Mouse (Mus musculus) yolk sac, embryonic 10.5 days (tissue): Measurements from ENCODE around the gene Foxj3.
A peak's percentile ranks its signal among the peaks of the same experiment; 100 is the strongest.
"Not testable (repeated sequence)": the region's sequence is repeated elsewhere in the genome, so short reads cannot be mapped to it uniquely, and the experiment has no call there.

Experiments
- DNase-seq: peaks from one replicate; pipeline ENCODE4 v3.0.0-alpha.2; 2017; ENCODE audit warnings: low spot score

Foxj3 gene

GRCm38 (mm10) chr4:119536615-119537014 lies at the start of gene Foxj3:
Gene Foxj3, plus strand, starts transcription at chr4:119537004.
- not testable (repeated sequence) for DNase-seq

GRCm38 (mm10) chr4:119489666-119490065 lies 47.1 kb upstream of the Foxj3 start:
- DNase-seq, result no peak

DNA sequence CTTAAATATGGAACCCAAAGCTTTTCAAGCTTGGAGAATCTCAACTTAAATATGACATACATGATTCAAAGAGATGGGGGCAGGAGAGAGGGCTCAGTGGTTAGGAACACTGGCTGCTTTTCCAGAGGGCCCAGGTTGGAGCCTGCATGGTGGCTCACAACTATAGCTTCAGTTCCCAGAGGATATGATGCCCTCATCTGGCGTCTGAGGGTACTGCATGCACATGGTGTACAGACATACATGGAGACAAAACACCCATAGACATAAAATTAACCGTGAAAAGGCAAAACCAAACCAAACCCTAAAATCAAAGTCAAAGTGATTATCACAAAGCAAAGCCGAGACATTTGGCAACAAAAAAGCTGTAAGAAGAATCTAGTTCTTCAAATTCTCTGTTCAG lies 46.0 kb upstream of the Foxj3 start:
- no peak for DNase-seq

DNA sequence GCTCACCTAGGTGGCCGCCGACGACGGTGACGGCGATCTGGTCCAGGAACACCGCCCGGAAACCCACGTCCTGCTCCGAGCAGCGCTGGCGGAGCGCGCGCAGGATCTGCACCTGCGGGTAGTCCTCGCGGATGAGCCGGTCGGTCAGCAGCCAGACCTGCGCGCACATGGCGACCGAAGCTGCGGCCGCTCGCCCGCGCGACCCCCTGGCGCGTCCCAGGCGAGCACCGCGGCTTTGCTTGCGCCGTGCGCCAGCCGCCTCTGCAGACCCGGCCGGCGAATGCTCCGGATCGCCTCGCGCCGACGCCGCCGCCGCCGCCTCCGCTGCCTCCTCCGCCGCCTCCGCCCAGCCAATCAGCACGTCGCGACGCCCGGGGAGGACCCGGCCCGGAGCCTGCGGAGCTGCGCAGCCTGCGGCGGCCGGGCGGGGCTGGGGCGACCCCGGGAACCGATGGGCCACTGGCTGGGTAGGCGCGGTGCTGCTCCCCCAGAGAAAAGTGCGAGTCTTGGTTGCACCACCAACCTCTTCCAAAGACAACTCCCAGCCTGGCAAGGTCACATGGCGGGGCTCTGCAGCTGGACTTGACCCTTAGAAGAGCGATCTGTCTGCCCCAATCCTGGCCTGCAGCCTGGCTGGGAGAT lies 44.4 kb upstream of the Foxj3 start, which contains the start of gene Rimkla:
Gene Rimkla, minus strand, starts transcription at position 338 of the 642 bp plus-strand sequence.
- DNase-seq, result peak; percentile 68

DNA sequence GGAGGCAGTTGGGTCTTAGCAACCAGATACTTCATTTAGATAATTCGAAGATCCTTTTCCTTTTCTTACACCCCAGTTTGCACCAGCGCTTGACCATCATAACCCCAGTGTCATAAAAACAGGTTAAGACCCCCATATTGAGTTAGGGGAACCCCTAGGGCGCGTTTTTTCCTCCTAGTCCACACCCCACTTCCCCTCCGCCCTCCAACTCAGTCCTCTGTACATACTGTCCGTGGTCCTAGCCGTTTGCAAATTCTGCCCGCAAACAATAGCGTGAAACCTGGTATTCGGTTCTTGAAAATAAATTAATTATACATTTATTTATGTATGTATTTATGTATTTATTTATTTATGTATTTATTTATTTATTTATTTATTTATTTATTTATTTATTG lies 43.9 kb upstream of the Foxj3 start:
- no peak for DNase-seq

DNA sequence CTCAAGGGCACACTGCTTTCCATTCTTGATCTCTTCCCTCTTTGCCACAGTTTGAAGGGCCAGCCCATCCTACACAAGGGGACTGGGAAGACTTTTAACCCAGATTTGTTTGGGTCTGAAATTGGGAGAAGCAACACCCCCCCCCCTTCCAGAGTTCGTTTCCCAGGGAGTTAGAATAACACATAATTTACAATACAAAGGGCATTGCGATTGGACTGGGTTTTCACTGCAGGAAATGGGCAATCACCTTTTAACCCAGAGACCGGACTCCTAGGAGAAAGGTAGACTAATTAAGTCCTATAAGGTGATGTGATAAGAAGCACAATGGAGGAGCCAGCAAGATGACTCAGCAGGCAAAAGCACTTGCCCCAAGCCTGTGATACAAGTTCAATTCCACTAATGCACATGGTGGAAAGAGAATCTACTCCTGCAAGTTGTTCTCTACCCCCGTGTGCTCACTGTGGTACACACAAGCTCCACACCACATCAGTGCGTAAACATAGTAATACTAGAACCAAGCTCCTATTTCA lies 38.4 kb upstream of the Foxj3 start:
- DNase-seq, result no peak

GRCm38 (mm10) chr4:119511591-119511990 lies 25.2 kb upstream of the Foxj3 start:
- no peak for DNase-seq

GRCm38 (mm10) chr4:119512731-119513141 lies 24.1 kb upstream of the Foxj3 start:
- DNase-seq, result no peak

DNA sequence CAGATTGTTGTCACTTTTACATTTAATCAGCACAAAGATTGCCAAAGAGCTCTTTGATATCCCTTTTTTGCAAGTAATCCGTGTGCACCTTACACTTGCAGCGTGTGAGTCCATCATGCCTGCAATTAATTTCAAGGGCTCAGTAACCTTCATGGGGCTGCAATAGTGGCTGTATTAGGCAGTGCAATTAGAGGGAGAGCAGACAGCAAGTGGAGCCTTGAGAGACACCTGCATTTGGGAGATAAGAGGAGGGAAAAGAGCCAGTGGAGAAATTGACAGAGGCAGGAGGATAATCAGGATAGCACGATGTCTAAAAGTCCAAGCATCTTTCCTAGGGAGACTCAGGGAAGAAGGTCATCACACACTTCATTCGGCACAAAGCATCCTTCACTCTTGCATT lies 13.2 kb upstream of the Foxj3 start:
- DNase-seq, result no peak

DNA sequence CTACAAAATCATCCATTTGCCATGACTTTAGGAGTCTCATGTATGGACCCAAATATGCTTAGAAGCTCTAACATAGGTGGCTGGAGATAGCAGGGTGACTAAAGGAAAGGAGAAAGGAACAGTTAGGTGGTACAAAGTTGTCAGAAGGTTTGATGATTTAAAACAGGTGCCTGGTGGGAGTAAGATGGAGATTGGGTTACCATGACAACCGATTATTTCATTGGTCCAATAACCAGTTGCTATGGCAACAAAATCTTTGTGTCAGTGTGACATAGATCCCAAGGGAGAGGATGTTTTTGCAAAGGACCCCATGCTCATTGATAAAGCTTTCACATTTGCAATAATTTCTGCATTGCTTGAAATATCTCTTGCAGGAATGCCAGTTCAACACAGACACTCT lies 12.8 kb upstream of the Foxj3 start:
- DNase-seq, result no peak

GRCm38 (mm10) chr4:119524466-119524865 lies 12.3 kb upstream of the Foxj3 start:
- DNase-seq, result no peak

DNA sequence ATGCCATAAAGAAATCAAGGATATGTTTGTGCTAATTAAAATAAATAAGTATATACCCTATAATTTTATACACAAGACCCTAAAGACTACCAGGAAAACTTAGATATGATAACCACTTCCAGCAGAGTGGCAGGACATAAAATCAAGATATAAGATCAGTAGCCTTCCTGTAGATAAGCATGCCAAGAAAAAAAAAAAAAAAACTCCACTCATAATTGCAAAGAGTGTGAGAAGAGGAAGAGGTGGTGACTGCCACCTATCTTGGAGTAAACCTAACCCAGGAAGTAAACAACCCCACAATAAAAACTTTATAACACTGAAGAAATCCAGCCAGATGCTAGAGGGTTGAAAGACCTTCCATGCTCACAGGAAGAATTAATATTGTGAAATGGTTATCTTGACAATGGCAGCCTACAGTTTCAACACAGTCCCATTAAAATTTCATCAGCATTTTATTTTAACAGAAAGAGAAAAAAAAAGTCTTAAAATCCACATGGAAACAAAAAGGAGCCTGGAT lies 10.4 kb upstream of the Foxj3 start:
- DNase-seq, result no peak

GRCm38 (mm10) chr4:119531813-119532212 lies 5.0 kb upstream of the Foxj3 start:
- no peak for DNase-seq

DNA sequence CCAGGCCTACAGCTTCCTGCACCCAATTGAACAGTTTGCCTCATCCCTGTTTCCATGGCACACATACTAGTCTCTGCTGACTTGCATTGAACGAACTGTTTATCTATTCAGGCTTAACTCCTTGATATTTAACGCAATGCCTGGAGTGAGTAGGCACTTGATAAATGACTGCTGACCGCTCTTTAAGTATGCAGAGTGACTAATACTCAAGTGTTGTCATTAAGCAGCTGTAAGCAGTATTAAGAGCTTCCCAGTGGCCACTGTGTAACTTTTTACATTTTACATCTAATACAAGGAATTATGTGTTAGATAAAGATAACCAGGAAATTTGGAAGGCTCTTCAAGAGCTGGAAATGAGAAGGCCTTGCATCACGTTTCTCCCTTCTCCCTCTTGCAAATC lies 1.7 kb upstream of the Foxj3 start:
- DNase-seq, result no peak

DNA sequence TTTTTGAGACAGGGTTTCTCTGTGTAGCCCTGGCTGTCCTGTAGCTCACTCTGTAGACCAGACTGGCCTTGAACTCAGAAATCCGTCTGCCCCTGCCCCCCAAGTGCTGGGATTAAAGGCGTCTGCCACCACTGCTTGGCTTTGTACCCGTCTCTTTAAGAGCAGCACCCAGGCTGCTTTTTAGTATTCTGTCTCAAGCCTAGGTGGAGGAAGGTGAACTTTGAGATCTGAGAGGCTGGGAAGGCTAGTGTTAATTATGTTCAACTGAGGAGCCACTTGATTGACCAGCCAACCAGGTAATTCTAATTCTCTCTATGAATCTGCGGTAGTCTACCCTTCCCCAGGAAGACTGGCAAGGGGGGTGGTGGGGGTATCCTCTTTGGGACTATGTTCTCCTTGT lies 632 bp downstream of the Foxj3 start:
- peak; percentile 13 for DNase-seq

DNA sequence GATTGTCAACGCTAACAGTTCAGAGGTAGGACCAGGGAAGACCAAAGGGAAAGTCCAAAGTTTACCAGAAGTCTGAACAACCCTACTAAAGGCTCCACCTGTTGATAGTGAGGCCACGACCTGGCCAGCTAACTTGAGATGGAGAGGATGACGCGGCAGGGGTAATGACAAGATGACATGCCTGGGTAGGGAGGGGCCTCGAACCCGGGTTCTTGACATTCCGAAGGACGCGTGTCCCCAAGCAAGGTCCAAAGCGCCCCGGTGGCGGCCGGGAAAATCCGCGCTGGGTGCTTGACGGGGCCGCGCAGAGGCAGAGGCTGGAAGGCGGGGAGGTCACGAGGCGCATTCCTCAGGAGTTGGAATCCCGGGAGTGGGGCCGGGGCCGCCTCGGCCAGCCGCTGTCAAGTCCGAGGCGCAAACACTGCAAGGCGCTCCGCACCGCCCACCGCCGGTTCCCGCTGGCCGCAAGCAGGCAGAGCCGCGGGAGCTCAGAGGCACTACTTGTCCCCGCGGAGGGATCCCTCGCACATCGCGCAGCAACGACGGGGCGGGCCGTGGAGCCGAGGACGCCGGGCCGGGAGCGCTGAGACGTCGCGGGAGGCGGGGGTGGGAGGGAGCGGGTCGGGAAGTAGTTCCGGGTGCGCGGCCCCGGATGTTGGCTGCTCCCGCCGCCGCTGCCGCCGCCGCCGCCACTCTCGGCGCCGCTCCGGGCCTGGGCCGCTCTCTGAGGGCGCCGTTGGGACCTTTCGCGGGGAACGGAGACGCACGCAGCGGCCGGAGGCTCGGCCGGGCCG lies 2.4 kb downstream of the Foxj3 start, which contains the start of gene Frg2f1:
Gene Frg2f1, minus strand, starts transcription at position 499 of the 794 bp plus-strand sequence.
- DNase-seq, result peak; percentile 95

DNA sequence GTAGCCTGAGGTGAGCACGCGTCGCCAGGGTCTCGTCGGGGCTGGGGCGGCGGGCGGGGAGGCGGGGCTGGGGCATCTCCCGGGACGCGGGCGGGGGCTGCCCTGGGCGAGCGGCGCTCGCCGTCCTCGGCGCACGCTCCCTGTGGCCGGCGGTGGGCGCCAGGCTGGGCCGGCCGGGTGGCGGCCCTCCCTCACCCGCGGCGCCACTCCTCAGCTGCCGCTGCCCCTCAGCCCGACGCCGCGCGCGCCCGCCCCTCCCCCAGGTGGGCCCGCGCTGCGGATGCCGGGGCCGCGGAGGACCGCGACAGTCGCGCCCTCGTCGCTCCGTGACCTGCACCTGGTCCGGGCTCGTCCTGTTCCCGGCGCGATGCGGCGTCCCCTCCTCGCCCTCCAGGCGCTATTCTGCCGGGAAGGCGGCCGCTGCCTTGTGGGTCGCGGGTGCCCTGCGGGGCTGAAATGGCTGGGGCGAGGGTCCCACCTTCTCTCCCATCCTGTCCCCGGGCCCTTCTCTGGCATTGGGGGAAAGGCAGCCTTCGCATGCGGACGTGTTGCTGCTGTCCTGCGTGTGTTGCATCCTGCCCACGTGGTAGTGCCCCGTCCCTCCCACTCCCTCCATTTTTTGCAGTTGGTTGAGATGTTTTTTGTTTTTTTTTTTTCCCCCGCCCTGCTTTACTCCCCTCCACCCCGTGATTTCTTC lies 3.2 kb downstream of the Foxj3 start:
- peak; percentile 64 for DNase-seq

DNA sequence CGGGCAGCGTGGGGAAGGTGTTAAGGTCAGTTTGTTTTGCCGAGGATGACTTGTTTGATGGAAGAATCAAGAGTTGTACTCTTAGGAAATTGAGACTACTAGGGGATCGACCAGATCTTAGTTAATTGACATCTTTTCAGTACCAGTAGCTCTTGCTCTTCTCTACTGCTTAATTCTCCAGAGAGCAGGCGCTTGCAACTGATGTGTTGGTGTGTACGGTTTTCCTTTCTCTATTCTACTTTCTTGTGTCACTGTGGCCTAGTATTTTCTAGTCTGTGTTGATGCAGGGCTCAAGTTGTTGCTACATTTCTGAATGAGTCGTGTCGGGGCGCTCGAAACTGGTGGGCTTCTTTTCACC lies 3.7 kb downstream of the Foxj3 start:
- DNase-seq, result peak; percentile 14

- DNase-seq, result no peak
Measured at GRCm38 (mm10) chr4:119550864-119551263, 14.1 kb downstream of the Foxj3 start.

DNA sequence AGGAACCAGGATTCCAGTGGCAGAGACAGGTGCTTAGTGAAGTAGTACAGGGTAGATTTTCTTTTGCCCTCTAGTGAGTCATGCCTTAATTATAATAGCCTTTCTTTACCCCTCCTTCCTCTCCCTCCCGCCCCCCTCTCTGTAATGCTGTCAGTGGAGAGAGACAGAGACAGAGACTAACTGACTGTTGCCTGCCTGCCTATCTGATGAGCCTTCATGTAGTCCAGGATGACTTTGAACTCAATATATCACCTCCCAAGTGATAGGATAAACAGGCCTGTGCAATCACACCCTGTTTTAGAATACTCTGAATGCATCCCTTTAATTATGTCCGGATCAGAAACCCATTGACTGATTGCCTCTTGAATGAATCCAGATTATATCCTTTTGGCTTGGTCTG lies 18.7 kb downstream of the Foxj3 start:
- DNase-seq, result no peak

- DNase-seq, result no peak
Measured at GRCm38 (mm10) chr4:119563136-119563535, 26.3 kb downstream of the Foxj3 start.

- DNase-seq, result no peak
Measured at GRCm38 (mm10) chr4:119566322-119566835, 29.6 kb downstream of the Foxj3 start.
